Mouse (Mus musculus): ENCODE results near the gene Vstm2l.

- TF ChIP-seq POLR2A (IDR thresholded peaks at IDR 0.05; ENCODE audit: control insufficient read depth, low read depth, low read length) (no peak), CTCF (IDR thresholded peaks at IDR 0.05; ENCODE audit: control insufficient read depth, insufficient read depth, insufficient replicate concordance, low read depth, low read length) (peak; percentile 20; the same call in 1 of the 2 replicates)
Measured at GRCm38 (mm10) chr2:157913204-157913636, 1.2 kb upstream of the Vstm2l start.
